Mouse (Mus musculus) ES-E14 (cell line): ENCODE data around the gene Porcn.

Source experiments
- CHD2 ChIP-seq: IDR thresholded peaks from 2 replicates; pipeline ENCODE4 v1.6.1; 2014; ENCODE audit warnings: mild to moderate bottlenecking, low read depth, low read length, inconsistent platforms
- MAFK ChIP-seq: IDR thresholded peaks from 2 replicates; pipeline ENCODE4 v1.6.1; 2014; ENCODE audit warnings: mild to moderate bottlenecking, low read depth, low read length, inconsistent platforms; ENCODE audit not compliant: insufficient read depth
- ZC3H11A ChIP-seq: IDR thresholded peaks from 2 replicates; pipeline ENCODE4 v1.6.1; 2012; ENCODE audit warnings: low read depth, mild to moderate bottlenecking, inconsistent platforms, low read length, borderline replicate concordance
- ZNF384 ChIP-seq: IDR thresholded peaks from 2 replicates; pipeline ENCODE4 v1.6.1; 2012; ENCODE audit warnings: low read depth, low read length, inconsistent platforms

DNA sequence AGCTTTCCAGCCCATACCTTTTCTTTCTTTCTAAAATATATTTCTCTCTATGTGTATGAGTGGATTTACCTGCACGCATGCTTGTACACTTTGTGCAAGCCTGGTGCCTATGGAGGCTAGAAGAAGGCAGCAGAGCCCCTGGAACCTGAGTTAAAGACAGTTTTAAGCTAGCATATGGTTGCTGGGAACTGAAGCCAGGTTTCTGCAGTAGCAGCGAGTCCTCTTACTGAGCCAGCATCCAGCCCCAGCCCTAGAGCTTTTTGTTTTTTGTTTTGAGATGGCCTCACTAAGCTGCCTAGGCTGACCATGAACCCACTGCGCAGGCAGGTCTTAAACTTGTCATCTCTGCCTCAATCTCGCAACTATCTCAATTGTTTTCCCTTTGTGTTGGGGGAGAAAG lies 41.9 kb downstream of the Porcn start:
- TF ChIP-seq CHD2 (no peak), MAFK (no peak), ZC3H11A (no peak), ZNF384 (no peak)
